Mouse (Mus musculus) cortical plate, adult 2 months (tissue): ENCODE measurements around the gene Auts2.

Experiments
- CTCF ChIP-seq: fragments of 200-500 bp; IDR thresholded peaks from 2 replicates; pipeline ENCODE4 v1.5.1; 2011; ENCODE audit warnings: mild to moderate bottlenecking, control low read depth, low read length; ENCODE audit not compliant: insufficient read depth; ENCODE audit errors: extremely low read depth
- POLR2A ChIP-seq: fragments of 200-500 bp; IDR thresholded peaks from 2 replicates; pipeline ENCODE4 v1.6.1; 2011; ENCODE audit warnings: mild to moderate bottlenecking, low read length, control low read depth; ENCODE audit not compliant: insufficient read depth; ENCODE audit errors: extremely low read depth

DNA sequence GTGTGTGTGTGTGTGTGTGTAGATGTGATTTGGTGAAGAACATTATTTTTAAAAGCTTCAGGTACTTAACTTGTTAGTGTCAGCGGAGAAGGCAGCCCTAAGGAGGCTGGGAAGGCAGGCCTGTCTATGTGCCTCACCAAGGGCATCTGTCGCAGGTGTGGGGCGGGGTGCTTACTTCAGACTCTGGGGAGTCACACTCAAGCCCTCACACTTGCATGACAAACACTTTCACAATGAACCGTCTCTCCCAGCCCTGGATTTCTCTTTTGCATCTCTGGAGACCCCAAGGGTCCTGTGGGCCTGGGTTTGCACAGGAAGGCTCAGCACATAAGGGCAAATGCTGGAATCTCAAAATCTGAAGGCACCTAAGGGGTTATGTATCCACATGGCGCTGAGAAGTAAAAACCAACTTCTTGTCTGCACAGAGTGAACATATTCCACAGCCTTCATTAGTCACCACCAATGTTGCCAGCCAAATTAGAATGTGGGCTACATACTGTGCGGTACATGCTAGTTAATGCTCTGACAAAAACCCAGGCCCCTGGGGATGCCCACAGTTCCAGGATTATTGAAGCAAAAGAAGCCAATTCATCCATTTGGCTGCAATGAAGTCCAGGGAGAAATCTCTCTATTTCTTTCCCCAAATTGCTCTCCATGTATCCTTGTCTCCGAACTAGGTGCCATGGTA, 1093.8 kb downstream of the Auts2 start:
- no peak for TF ChIP-seq CTCF
- no peak for TF ChIP-seq POLR2A
